ENCODE assay signal across 27 mouse cellular contexts in genomic region chr16:30425980-30426379, GRCm38 (mm10). TPM values are rescaled to one million over a fixed set of nuclear protein-coding genes. Genes with fewer than 3 reads are reported as not detected.
DNase-seq lines count a peak whose midpoint lies in the region; ATAC-seq and TF ChIP-seq lines count a peak whose summit lies in the region.
"Had no signal": no experiment of that assay in that cellular context is flagged by ENCODE, and none has a peak within 500 bp of the region (broad histone marks: within the 10 kb centered on the region; RNA-seq: fewer than 3 reads in every experiment).

No protein-coding gene starts in this region.

- peaks cover 18% of the 10 kb centered on the region for H3K4me1 ChIP-seq in liver, embryonic 11.5 days (replicated peaks; ENCODE audit: control insufficient read depth, insufficient read depth, low read length)
- H3K4me1 ChIP-seq in liver, postnatal 0 days (ENCODE audit: insufficient read depth), result peaks cover 23% of the 10 kb centered on the region
- H3K4me1 ChIP-seq in hindbrain, embryonic 12.5 days, result no peaks in the 10 kb centered on the region
- peaks cover 6% of the 10 kb centered on the region for H3K4me1 ChIP-seq in thymus, adult 2 months (replicated peaks; ENCODE audit: control insufficient read depth, insufficient read depth, low read length)
- no peaks in the 10 kb centered on the region for H3K4me1 ChIP-seq in forebrain, embryonic 10.5 days
- H3K4me1 ChIP-seq: embryonic facial prominence, embryonic 13.5 days; forebrain, embryonic 15.5 days; limb, embryonic 13.5 days; midbrain, embryonic 10.5 days; neural tube, embryonic 15.5 days had no signal

- peak; percentile 57 for DNase-seq in 3T3-L1 (ENCODE audit: low read depth, low spot score)
- DNase-seq in c-Kit-positive CD71-positive TER-119-negative erythroid progenitor cells, embryonic 14.5 days (ENCODE audit: low read depth), result peak; percentile 75
- DNase-seq in liver, embryonic 11.5 days (ENCODE audit: low spot score), result no peak
- DNase-seq in liver, postnatal 0 days, result no peak
- no peak for DNase-seq in thymus, adult 2 months
- no peak for DNase-seq in forebrain, embryonic 10.5 days (ENCODE audit: extremely low spot score, low spot score)
- no peak for DNase-seq in adrenal gland, postnatal 36 days
- DNase-seq: adrenal gland, postnatal 10 days; cerebellum, adult 11 months; cerebellum, adult 9-11 months; embryo, embryonic 11 days; gastrocnemius, postnatal 10 days; kidney, adult 9 months; kidney, postnatal 14 days; lung, embryonic 14.5 days; lung, postnatal 36 days; thymus, adult 18-20 months had no signal

- H3K9ac ChIP-seq in liver, embryonic 11.5 days (ENCODE audit: low read depth, low read length), result no peak overlapping the region
- no peak overlapping the region for H3K9ac ChIP-seq in liver, postnatal 0 days (replicated peaks)
- H3K9ac ChIP-seq in hindbrain, embryonic 12.5 days, result no peak overlapping the region
- H3K9ac ChIP-seq: embryonic facial prominence, embryonic 13.5 days; forebrain, embryonic 15.5 days; intestine, embryonic 15.5 days; limb, embryonic 13.5 days; lung, embryonic 14.5 days; neural tube, embryonic 15.5 days had no signal

- H3K36me3 ChIP-seq in liver, embryonic 11.5 days (ENCODE audit: control insufficient read depth, insufficient read depth, low read length), result no peaks in the 10 kb centered on the region
- H3K36me3 ChIP-seq in liver, postnatal 0 days (replicated peaks; ENCODE audit: insufficient read depth, low read length), result no peaks in the 10 kb centered on the region
- H3K36me3 ChIP-seq in hindbrain, embryonic 12.5 days, result no peaks in the 10 kb centered on the region
- no peaks in the 10 kb centered on the region for H3K36me3 ChIP-seq in thymus, adult 2 months (ENCODE audit: control insufficient read depth, insufficient read depth, low read length)
- H3K36me3 ChIP-seq in forebrain, embryonic 10.5 days (replicated peaks), result no peaks in the 10 kb centered on the region
- H3K36me3 ChIP-seq: embryonic facial prominence, embryonic 13.5 days; forebrain, embryonic 15.5 days; intestine, embryonic 15.5 days; limb, embryonic 13.5 days; midbrain, embryonic 10.5 days; neural tube, embryonic 15.5 days had no signal

- 47% methylated on average over 1 of the region's 1 CpGs for WGBS in liver, embryonic 11.5 days
- 58% methylated on average over 1 of the region's 1 CpGs for WGBS in liver, postnatal 0 days (ENCODE audit: insufficient replicate concordance)
- 74% methylated on average over 1 of the region's 1 CpGs for WGBS in hindbrain, embryonic 12.5 days
- WGBS in thymus, adult 2 months, result 90% methylated on average over 1 of the region's 1 CpGs
- 83% methylated on average over 1 of the region's 1 CpGs for WGBS in forebrain, embryonic 10.5 days

- TF ChIP-seq CTCF in liver, postnatal 0 days (IDR thresholded peaks at IDR 0.05; ENCODE audit: low read depth), result no peak
- no peak for TF ChIP-seq CTCF in thymus, adult 2 months (IDR thresholded peaks at IDR 0.05; ENCODE audit: borderline replicate concordance, control insufficient read depth, extremely low read depth, insufficient read depth, low read length, poor library complexity)

- 0 out of 2 replicates have a peak, but pooled peaks have one; percentile 20 for TF ChIP-seq EP300 in liver, postnatal 0 days (IDR thresholded peaks at IDR 0.05; ENCODE audit: low read depth)

- TF ChIP-seq POLR2A in thymus, adult 2 months (IDR thresholded peaks at IDR 0.05; ENCODE audit: control insufficient read depth, extremely low read depth, insufficient read depth, low read length, poor library complexity), result no peak

- H3K4me3 ChIP-seq in liver, embryonic 11.5 days (ENCODE audit: low read depth, low read length), result no peak overlapping the region
- H3K4me3 ChIP-seq in liver, postnatal 0 days (ENCODE audit: low read depth, low read length), result no peak overlapping the region
- H3K4me3 ChIP-seq in hindbrain, embryonic 12.5 days, result no peak overlapping the region
- H3K4me3 ChIP-seq in thymus, adult 2 months (ENCODE audit: control insufficient read depth, insufficient read depth, low read length), result no peak overlapping the region
- H3K4me3 ChIP-seq in forebrain, embryonic 10.5 days, result no peak overlapping the region
- H3K4me3 ChIP-seq: embryonic facial prominence, embryonic 13.5 days; forebrain, embryonic 15.5 days; intestine, embryonic 15.5 days; limb, embryonic 13.5 days; midbrain, embryonic 10.5 days; neural tube, embryonic 15.5 days had no signal

- ATAC-seq in liver, embryonic 11.5 days (replicated peaks; ENCODE audit: low FRiP score), result peak; percentile 91
- ATAC-seq in liver, postnatal 0 days, result peak; percentile 49
- no peak for ATAC-seq in hindbrain, embryonic 12.5 days (ENCODE audit: low FRiP score)
- ATAC-seq: forebrain, embryonic 15.5 days; hindbrain, embryonic 16.5 days; intestine, embryonic 15.5 days; midbrain, embryonic 16.5 days had no signal

- H3K27ac ChIP-seq in liver, embryonic 11.5 days (ENCODE audit: low read depth, low read length), result no peak overlapping the region
- no peak overlapping the region for H3K27ac ChIP-seq in liver, postnatal 0 days (ENCODE audit: low read depth)
- H3K27ac ChIP-seq in hindbrain, embryonic 12.5 days, result no peak overlapping the region
- H3K27ac ChIP-seq in thymus, adult 2 months (ENCODE audit: control insufficient read depth, insufficient read depth, low read length), result no peak overlapping the region
- no peak overlapping the region for H3K27ac ChIP-seq in forebrain, embryonic 10.5 days
- H3K27ac ChIP-seq: embryonic facial prominence, embryonic 13.5 days; forebrain, embryonic 15.5 days; intestine, embryonic 15.5 days; limb, embryonic 13.5 days; midbrain, embryonic 10.5 days; neural tube, embryonic 15.5 days had no signal

- no peaks in the 10 kb centered on the region for H3K9me3 ChIP-seq in liver, embryonic 11.5 days (ENCODE audit: control insufficient read depth, low read length)
- no peaks in the 10 kb centered on the region for H3K9me3 ChIP-seq in liver, postnatal 0 days (ENCODE audit: low read length)
- H3K9me3 ChIP-seq in hindbrain, embryonic 12.5 days (replicated peaks), result no peaks in the 10 kb centered on the region
- H3K9me3 ChIP-seq in forebrain, embryonic 10.5 days, result no peaks in the 10 kb centered on the region
- H3K9me3 ChIP-seq: embryonic facial prominence, embryonic 13.5 days; forebrain, embryonic 15.5 days; intestine, embryonic 15.5 days; limb, embryonic 13.5 days; midbrain, embryonic 10.5 days; neural tube, embryonic 15.5 days had no signal

- H3K27me3 ChIP-seq in liver, embryonic 11.5 days (replicated peaks; ENCODE audit: control insufficient read depth, insufficient read depth, low read length), result no peaks in the 10 kb centered on the region
- H3K27me3 ChIP-seq in liver, postnatal 0 days (ENCODE audit: insufficient read depth, low read length), result no peaks in the 10 kb centered on the region
- H3K27me3 ChIP-seq in hindbrain, embryonic 12.5 days, result no peaks in the 10 kb centered on the region
- H3K27me3 ChIP-seq in thymus, adult 2 months (ENCODE audit: control insufficient read depth, insufficient read depth, low read length), result no peaks in the 10 kb centered on the region
- no peaks in the 10 kb centered on the region for H3K27me3 ChIP-seq in forebrain, embryonic 10.5 days (ENCODE audit: poor library complexity, severe bottlenecking)
- H3K27me3 ChIP-seq: embryonic facial prominence, embryonic 13.5 days; forebrain, embryonic 15.5 days; intestine, embryonic 15.5 days; limb, embryonic 13.5 days; neural tube, embryonic 15.5 days had no signal

- no peak overlapping the region for H3K4me2 ChIP-seq in liver, embryonic 11.5 days
- H3K4me2 ChIP-seq in liver, postnatal 0 days (ENCODE audit: low read depth, low read length), result no peak overlapping the region
- no peak overlapping the region for H3K4me2 ChIP-seq in hindbrain, embryonic 12.5 days (replicated peaks)
- H3K4me2 ChIP-seq: embryonic facial prominence, embryonic 13.5 days; forebrain, embryonic 15.5 days; heart, embryonic 11.5 days; intestine, embryonic 15.5 days; limb, embryonic 13.5 days; lung, embryonic 14.5 days; neural tube, embryonic 15.5 days had no signal

RNA-seq across cellular contexts. Expression of gene Atp13a3, which starts 20.2 kb away (rescaled TPM):
- 22.6 and 23.0 TPM in 2 replicates for polyA plus RNA-seq in liver, embryonic 11.5 days (2014; fragmentation: Nextera tagmentation; extraction: Ambion mirVana)
- 9.0 and 9.9 TPM in 2 replicates for polyA plus RNA-seq in liver, postnatal 0 days (2015; fragmentation: Nextera tagmentation; extraction: Ambion mirVana)
- 14.6 and 14.8 TPM in 2 replicates for polyA plus RNA-seq in hindbrain, embryonic 12.5 days (2016; fragmentation: Nextera tagmentation; extraction: Ambion mirVana)
- 68.1 and 102 TPM in 2 replicates for polyA plus RNA-seq in thymus, adult 2 months (2012; rRNA removed)
- 9.9 and 10.5 TPM in 2 replicates for polyA plus RNA-seq in forebrain, embryonic 10.5 days (2016; fragmentation: Nextera tagmentation; extraction: Ambion mirVana)
- total RNA-seq in adrenal gland, postnatal 36 days (2021), result 10 to 100 TPM; 89.6 to 92.1 TPM

Comparison
In these comparisons a context has a peak if more than half of its experiments do, and no peak if none do; other contexts are left out.
1. DNase-seq: peak in 3T3-L1 (single experiment) and c-Kit-positive CD71-positive TER-119-negative erythroid progenitor cells, embryonic 14.5 days (single experiment); none in liver, embryonic 11.5 days (single experiment), liver, postnatal 0 days (single experiment), thymus, adult 2 months (single experiment), forebrain, embryonic 10.5 days (single experiment) and adrenal gland, postnatal 36 days (0 of 2).